Mouse (Mus musculus) layer of hippocampus, adult 9-11 months (tissue): Measurements from ENCODE around the gene Rnf207.

Experiments
- DNase-seq: peaks from one replicate; pipeline ENCODE4 v3.0.0; 2022

Rnf207 gene

GRCm38 (mm10) chr4:152292102-152292765 lies 26.6 kb downstream of the Rnf207 start:
- no peak for DNase-seq

GRCm38 (mm10) chr4:152291562-152291961 lies 27.2 kb downstream of the Rnf207 start, which contains the start of gene Hes3:
TSS of gene Hes3 (minus strand) at chr4:152291662.
- DNase-seq = no peak

- no peak for DNase-seq
These were observed 27.8 kb downstream of the Rnf207 start for GRCm38 (mm10) chr4:152290991-152291390.

- DNase-seq = no peak
These were observed 28.4 kb downstream of the Rnf207 start for GRCm38 (mm10) chr4:152290385-152290784.

GRCm38 (mm10) chr4:152288398-152288945 lies 30.3 kb downstream of the Rnf207 start:
- no peak for DNase-seq

GRCm38 (mm10) chr4:152287317-152288120 lies 31.3 kb downstream of the Rnf207 start:
- no peak for DNase-seq

- no peak for DNase-seq
These were observed 31.9 kb downstream of the Rnf207 start for GRCm38 (mm10) chr4:152286887-152287286.

- no peak for DNase-seq
These were observed 32.6 kb downstream of the Rnf207 start for GRCm38 (mm10) chr4:152286183-152286582.

GRCm38 (mm10) chr4:152285505-152285904 lies 33.3 kb downstream of the Rnf207 start:
- DNase-seq = no peak

GRCm38 (mm10) chr4:152283186-152283950 lies 35.4 kb downstream of the Rnf207 start:
- peak; percentile 82 for DNase-seq

GRCm38 (mm10) chr4:152282721-152283120 lies 36.1 kb downstream of the Rnf207 start:
- no peak for DNase-seq

- DNase-seq = no peak
These were observed 37.2 kb downstream of the Rnf207 start for GRCm38 (mm10) chr4:152281601-152282000.

- DNase-seq = no peak
These were observed 39.8 kb downstream of the Rnf207 start for GRCm38 (mm10) chr4:152278986-152279385.

- DNase-seq = no peak
These were observed 40.9 kb downstream of the Rnf207 start for GRCm38 (mm10) chr4:152277916-152278315.

- DNase-seq = no peak
These were observed 42.1 kb downstream of the Rnf207 start for GRCm38 (mm10) chr4:152276389-152277347.

GRCm38 (mm10) chr4:152274681-152275131 lies 44.1 kb downstream of the Rnf207 start:
- no peak for DNase-seq

- no peak for DNase-seq
These were observed 45.1 kb downstream of the Rnf207 start, which contains the start of gene Gpr153 for GRCm38 (mm10) chr4:152273621-152274236. TSS of gene Gpr153 (plus strand) at chr4:152274232.

GRCm38 (mm10) chr4:152273191-152273590 lies 45.6 kb downstream of the Rnf207 start:
- DNase-seq = no peak

- no peak for DNase-seq
These were observed 46.2 kb downstream of the Rnf207 start for GRCm38 (mm10) chr4:152272449-152273049.

GRCm38 (mm10) chr4:152272006-152272405 lies 46.8 kb downstream of the Rnf207 start:
- DNase-seq = no peak

- DNase-seq = no peak
These were observed 47.5 kb downstream of the Rnf207 start for GRCm38 (mm10) chr4:152271334-152271733.
